Mouse (Mus musculus): Measurements from ENCODE around the gene Galnt10.

The Galnt10 gene

DNA sequence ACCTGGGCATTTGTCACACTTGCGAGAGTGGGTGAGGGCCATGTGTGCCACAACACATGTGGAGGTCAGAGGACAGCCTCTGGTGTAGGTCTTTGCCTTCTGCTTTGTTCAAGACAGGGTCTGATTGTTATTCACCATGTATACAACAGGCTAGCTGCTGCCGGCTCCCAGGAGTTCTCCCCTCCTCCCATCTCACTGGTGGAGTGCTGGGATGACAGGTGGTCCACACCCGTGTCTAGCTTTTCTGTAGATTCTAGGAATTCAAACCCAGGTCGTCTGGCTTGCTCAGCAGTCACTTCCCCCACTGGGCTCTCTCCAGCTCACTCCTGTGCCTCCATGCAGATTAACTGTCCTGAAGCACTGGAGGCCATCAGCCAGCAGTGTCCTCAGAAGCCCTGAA is 80.7 kb downstream of the Galnt10 start:
- DNase-seq (ENCODE audit: inconsistent ontology term) = no peak

DNA sequence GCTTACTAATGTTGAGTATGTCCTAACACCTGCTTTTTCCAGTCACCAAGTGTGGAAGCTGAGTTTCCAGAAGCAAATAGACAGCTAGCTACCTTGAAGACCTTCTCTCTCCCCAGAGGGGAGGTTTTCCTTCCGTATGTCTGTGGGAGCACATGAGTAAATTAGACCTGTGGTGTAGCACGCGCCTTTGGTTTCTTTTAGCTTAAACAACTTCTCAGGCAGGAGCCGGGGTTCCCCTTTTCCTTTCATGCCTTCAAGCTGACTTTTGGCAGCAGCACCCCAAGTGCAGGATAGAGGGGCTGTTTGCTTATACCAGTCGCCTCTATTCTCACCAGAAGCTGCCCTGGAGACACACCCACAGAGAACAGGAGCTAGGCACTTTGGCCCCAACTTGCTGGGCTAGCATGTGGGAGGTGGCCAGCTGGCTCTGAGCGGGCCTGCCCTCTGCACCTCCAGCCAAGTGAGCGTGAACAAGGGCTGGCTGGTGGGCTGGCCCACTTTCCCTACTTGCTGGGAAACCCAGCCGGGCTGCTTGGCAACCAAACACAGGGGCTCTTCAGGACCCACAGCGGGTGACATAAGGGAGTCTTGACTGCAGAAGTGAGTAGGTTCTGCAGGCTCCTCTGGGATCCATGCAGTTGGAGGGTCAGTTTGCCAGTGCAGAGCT is 82.2 kb downstream of the Galnt10 start:
- peak; percentile 88 for DNase-seq (ENCODE audit: inconsistent ontology term)

DNA sequence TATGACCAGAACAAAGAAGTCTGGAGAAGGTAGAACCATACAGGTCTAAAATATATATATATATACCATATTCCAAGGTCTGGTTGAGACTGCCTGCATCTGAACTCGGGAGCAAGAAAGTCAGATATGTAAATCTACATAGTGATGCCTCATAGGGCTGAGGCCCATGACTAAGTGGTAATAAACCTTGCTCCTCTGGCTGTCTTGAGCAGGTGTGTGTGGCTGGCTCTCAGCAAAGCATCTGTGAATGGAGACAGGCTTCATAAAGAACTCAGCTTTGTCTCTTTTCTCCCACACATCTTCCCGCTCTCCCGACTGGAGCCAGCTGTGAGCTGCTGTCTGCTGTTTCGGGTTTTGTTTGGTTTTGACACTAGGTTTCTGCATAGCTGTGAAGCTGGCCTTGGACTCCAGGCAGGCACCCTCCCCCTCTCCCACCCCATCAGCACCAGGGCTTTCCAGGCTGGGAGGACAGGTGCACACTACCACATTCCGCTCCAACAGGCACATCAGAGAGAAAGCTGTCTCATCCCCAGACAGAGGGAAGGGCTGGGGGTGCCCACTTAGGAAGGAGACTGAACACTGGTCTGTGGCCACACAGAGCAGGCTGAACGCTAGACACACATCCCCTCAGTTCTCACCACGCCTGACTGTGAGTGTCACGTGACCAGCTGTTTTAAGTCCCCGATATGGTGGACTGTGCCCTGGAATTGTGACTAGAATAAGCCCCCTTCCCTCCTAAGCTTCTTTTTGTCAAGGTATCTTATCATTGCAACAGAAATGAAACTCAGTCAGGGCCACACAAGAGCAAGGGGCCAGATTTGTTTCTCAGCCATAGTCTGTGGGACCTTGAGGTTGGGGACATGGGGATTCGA is 87.4 kb downstream of the Galnt10 start:
- no peak for DNase-seq (ENCODE audit: inconsistent ontology term)

DNA sequence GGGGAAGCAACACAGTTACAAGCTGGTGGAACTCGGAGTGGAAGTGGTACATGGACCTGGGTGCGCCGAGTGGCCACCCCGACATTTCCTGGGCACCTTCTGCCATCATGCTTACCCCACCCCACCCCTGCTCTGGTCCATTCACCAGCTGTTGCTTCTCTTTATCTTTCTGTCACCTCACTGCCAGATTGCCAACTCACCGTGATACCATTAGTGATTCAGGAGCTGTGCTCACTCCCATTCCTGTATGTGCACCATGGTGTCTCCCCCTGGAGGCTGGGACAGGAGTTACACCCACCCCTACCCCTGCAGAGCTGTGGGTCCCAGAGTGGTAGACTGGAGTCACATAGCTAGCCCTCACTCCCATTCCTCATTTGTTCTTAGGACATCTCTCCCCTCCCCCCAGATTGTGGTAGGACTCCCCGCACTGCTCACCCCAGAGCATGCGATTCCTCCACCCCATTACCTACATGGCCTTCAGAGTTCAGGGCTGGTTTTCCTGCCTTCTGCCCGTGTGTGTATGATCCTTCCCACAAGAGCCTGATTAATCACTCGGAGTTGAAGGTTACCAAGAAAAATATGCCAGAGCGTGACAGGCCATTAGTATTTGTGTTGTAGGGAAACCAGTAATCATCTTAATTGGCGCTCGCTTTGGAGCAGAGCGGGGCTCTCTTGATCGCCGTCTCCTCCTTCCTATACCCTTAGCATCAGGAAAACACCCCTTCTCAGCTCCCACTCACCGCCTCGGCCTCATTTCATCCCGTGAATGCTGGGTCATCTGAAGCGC is 102.2 kb downstream of the Galnt10 start:
- DNase-seq (ENCODE audit: inconsistent ontology term) = peak; percentile 57

DNA sequence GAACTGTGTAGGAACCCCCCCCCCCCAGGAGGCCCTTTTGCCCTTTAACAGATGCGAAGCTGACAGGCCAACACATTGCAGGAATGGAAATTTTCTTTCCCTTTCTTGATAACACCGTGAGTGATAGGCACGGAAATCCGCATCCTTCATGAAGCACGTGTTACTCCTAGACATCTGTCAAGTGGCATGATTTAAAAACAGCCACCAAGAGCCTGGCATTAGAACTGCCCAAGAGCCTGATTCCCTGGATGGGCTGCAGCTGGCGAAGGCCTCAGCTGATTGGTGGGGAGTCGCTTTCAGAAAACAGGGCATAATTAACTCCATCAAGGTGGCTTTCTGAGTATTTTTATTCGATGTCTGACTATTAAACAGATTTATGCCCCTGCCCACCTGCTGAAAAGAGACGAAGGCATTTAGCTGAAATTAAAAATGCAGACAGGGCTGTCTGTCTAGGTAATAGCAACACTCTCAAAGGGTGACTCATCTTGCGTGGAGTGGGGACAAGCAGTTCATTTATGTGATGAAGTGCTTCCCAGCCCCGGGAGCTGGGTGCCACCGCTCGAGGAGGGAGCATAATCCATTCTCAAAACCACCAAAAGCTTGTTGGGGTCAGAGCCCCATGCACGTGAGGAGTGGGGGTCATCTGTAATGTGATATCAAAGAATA is 108.4 kb downstream of the Galnt10 start:
- DNase-seq (ENCODE audit: inconsistent ontology term) = no peak

DNA sequence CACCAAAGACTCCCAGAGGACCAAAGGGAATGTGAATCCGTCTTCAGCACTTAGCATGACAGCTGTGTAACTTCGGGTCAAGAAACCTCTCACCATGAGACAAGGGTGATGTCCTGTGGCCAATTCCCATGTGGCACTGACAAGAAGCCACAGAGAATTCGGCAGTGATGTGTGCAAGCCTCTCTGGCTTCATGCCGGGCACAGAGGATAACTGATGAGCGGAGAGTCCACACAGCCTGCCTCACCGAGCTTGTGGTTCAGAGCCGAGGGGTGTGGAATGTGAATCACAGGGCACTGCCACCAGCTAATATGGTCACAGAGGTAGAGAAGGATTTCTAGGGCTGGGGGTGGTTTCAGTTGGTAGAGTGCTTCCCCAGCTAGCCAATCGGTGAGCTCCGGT is 113.4 kb downstream of the Galnt10 start:
- peak; percentile 75 for DNase-seq (ENCODE audit: inconsistent ontology term)

DNA sequence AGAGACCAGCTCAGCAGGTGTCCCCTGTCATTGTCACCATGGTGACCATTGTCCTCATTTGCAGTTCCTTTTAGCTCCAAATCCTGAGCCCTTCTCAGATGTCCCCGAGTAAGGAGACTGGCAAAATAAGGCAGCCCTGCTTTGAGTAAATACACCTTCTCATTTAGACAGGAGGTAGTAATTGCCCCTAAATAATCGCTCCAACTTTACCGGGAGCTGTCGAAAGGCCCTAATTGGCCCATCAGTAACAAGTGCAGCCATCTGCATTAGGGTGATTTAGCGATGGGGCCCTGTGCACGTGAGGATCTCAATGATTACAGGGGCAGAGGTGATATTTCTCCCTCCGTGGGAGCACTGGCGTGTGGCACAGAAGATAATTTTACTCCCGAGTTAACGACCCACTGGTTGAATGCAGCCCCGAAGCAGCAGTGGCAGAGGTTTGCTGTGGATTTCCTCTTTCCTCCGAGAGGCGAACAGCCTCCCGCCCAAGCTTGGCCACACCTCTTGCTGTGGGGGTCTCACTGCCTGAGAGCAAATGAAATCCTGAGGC is 115.3 kb downstream of the Galnt10 start:
- DNase-seq (ENCODE audit: inconsistent ontology term) = no peak

DNA sequence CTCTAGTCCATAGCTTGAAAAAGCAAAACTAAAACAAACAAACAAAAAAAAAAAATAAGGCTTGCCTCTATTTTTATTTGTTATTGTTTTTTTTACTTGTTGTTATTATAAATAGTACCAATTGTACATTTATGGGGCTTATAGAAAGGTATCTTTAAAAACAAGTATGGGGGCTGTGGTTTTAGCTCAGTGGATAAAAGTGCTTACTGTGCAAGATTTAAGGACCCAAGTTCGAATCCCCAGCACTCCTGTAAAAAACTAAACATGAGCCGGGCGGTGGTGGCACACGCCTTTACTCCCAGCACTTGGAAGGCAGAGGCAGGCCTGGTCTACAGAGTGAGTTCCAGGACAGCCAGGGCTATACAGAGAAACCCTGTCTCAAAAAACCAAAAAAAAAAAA is 116.1 kb downstream of the Galnt10 start:
- DNase-seq (ENCODE audit: inconsistent ontology term) = no peak

DNA sequence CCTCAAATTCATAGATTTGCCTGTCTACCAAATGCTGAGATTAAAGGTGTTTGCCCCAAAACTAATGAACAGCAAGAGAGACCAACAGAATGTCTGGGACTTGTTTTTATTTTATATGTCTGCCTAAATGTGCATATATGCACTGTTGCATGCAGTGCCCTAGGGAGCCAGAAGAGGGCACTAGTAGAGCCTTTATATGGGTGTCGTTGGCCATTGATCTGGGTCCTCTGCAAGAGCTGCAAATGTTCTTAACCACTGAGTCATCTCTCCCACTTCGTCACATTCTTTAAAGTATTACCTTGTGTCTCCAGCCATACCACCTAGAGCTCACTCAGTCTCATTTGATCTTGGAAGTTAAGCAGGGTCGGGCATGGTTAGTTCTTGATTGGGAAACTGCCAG is 118.9 kb downstream of the Galnt10 start:
- DNase-seq (ENCODE audit: inconsistent ontology term) = no peak

DNA sequence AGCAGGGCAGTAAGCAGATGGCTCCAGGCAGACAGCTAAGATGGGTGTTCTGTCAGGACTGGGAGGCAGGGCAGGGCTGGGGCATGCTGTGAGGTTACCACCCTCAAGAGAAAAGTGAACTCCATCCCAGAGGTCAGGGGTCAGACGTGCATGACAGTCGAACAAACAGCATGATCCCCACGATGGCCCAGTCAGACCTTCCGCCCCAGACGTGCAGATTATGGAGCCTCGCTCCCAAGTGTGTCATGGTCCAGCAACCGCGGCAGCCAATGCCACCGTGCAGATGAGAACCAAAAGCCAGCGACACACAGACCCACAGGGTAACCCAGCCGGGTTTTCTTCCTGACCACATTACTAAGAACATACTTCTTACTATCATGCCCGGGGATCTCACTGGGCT is 121.4 kb downstream of the Galnt10 start:
- no peak for DNase-seq (ENCODE audit: inconsistent ontology term)

DNA sequence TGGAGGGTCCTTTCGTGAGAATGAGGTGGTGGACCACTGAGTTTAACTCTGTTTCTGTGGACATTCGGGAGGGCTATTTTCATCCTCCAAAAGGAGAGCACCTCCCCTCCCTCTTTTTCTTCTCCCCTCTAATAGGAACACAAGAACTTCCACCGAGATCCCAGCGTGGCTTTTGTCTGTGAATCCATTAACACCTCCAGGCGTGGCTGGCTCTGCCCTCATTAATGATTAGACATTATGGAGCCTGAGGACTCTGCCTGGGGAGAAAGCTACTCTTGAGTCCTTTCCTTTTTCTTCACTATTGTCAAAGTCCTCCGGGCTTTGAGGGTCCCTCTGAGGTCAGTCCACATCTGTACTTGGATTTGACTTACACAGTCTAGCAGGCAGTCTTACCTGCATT is 121.9 kb downstream of the Galnt10 start:
- no peak for DNase-seq (ENCODE audit: inconsistent ontology term)

DNA sequence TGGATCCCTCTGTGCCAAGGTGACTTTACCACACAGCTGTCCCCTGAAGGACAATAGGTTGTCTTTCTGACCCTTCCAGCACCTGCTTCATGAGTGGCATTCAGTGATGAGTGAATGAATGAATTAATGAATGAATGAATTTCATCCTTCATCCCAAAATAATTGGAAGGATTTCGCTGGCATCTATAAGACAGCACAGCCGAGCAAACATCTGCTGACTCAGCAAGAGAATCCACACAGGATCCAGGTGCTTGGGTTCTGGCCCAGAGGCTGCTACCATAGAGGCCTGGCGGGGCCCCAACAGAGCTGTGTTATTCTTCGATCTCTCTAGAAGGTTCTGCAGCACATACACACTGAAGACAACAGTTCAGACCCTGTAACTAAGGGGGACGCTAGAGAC is 125.5 kb downstream of the Galnt10 start:
- no peak for DNase-seq (ENCODE audit: inconsistent ontology term)

DNA sequence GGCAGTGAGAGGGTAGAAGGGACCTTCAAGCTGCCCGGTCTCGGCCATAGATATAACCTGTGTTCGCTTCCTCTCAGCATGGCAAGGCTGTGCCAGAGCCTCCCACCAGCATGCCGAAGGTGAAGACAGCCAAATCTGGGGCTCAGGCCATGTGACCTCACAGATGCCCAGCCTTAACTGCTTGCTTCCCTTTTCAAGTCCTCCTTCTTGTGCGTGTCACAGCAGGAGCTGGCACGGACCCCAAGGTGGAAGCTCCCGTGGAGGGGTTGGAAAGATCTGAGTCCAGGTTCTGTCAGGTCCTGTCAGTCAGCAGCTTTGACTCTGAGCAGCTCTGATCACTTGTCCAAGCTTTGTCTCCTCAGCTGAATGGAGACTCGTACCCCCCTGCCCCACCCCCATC is 126.4 kb downstream of the Galnt10 start:
- DNase-seq (ENCODE audit: inconsistent ontology term) = no peak

DNA sequence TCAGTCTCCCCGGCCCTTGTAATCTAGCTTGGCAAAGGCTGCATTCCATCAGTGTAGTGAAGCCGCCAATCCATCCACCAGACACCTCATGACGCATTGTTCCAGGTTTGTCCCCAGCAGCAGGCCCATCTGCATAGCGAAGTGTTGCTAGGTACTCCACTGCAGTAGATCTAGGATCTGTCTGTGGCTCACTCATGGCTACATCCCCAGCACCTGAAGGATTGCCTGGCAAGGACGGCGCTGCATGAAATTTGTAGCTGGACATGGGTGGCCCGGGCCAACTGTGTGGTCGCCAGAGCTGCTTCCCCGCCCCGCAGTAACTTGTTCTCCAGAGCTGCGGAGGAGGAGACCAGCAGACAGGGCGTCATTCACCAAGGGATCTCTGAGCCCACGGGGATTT is 128.2 kb downstream of the Galnt10 start:
- peak; percentile 89 for DNase-seq (ENCODE audit: inconsistent ontology term)

DNA sequence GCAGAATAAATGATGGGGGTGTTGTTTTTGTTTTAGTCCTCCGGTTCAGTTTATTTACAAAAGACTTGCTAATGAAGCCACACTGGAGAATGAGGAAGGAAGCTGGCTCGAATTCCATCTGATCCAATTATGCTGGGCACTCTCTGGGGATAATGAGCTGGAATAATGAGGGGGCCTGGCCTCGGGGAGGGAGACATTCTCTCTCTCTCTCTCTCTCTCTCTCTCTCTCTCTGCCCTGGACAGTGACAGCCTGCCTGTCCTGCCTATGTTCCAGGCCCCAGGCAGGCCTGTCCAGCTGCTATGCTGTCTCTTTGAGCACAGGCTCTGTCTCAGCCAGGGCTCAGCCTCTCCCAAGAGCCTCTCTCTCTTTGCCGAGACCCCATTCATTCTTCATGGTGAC is 128.7 kb downstream of the Galnt10 start:
- peak; percentile 97 for DNase-seq (ENCODE audit: inconsistent ontology term)

DNA sequence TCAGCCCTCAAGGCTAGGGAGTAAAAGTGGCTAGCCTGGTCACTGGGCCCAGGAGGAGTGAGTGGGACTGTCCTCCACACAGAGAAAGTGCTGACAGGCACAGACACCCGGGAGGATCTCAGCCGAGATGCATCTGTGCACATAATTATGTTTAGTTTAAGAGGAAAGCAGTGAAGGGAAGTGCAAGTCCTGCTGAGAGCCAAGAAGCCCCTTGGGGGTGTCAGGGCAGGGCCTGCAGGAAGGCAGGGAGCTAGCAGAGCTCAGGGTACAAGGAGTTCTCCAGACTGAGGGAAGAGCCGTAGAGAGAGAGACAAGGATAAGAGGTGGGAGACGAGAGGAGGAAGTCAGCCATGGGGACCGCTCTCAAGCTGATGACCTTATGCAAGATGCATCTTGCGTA is 130.6 kb downstream of the Galnt10 start:
- no peak for DNase-seq (ENCODE audit: inconsistent ontology term)

DNA sequence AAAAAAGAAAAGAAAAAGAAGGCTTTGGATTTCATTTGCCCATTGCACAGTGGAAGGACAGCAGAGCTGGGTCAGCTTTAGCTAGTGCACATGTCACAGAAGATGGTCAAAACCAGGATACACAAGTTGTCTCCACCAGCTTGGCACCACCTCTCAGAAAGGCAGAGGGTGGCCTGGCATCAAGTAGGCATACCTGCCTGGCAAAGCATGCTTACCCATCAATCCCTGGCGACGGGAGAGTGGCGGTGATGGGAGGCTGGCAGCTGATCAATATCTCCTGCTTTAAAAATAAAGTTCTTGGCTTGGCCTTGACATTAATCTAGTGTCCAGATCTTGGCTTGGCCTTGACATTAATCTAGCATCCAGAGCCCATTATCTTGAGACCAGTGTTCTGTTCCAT is 131.3 kb downstream of the Galnt10 start:
- DNase-seq (ENCODE audit: inconsistent ontology term) = no peak

DNA sequence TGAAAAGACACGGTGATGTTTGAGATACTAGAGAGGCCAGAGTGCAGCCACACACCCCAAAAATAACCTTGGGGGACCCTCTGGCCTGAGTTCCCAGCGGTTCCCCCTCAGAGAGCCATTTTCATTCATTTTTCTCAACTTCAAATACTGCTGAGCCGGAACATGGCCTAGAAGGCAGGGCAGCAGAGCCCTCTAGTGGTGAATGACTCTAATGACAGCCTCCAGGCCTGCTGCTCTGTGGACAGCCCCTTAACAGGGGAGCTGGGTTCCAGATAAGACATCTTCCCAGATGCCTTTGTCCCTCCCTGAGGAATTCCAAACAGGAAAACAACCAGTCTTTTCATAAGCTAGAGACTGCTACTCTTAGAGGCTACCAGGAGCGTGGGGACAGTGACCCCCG is 133.1 kb downstream of the Galnt10 start:
- peak; percentile 60 for DNase-seq (ENCODE audit: inconsistent ontology term)

DNA sequence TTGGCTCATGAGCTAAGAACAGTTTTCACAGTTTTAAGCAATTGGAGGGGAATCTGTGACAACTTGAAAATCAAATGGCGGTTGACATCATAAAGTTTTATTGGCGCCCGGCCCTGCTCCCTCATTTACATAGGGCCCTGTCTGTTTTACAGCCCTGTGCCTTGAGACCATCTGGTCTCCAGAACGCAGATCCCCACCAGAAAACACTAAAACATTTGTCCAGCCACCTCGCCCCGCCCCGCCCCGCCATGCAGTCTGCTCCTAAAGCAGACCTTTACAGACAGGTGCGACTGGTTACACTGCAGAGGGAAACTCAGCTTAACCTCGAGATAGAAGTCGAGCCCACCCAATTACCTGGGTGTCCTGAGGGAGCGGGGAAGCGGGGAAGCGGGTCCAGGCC is 134.6 kb downstream of the Galnt10 start:
- no peak for DNase-seq (ENCODE audit: inconsistent ontology term)

DNA sequence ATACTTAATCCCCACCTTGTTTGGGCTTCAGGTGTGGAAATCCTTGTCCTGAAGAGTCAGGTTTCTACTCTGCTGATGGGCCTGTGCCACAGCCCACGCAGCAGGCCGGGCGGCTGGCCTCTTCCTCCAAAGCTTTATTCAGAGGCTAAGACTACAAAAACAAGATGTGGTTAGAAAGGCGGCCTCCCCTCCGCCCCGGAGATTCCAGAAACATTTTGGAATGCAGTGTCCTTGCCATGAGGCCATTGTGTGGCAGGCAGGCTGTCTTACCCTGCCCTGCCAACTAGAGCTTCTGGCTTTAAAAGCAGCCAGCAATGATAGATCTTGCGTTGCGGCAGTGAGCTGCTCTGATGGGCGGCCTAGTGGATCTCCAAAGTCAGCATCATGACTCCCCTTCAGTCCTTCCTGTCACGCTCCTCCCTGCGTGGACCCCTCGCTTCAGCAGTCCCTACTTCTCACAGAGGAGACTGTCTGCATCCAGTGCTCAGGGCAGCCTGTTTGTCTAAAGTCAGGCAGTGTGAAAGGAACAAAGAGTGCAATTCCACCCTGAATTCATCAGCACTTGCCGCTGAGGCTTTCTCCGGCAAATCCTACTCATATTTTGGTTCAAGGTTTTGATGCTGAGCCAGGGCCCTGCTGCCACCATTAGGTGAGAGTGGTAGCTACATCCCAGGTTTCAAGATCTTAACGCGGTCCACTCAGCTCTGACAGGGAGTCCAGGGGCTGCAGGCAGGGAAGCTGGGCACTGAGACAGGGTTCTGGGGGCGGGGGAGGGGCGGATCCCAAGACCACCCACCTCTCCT is 141.6 kb downstream of the Galnt10 start:
- DNase-seq (ENCODE audit: inconsistent ontology term) = peak; percentile 98

DNA sequence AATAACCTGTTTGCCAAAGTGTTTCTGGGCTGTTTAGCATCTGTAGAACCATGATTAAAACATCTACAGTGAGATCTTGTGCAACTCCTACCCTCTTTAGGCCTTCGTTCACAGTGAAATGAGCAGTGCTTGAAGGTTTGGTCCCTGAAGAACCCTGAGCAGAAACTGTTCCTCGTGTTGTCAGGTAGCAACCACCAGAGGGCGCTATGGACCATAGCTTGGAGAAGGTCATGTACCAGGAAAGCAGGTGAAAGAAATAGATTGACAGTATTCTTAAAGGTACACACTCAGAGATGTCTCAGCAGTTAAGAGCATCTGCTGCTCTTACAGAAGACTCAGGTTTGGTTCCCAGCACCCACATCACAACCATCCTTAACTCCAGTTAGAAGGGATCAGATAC is 142.7 kb downstream of the Galnt10 start:
- no peak for DNase-seq (ENCODE audit: inconsistent ontology term)

All from Muller cell, postnatal 12 days (primary cell).